Mouse (Mus musculus): ENCODE data around the gene Pnliprp1. TPM values are rescaled to one million over a fixed set of nuclear protein-coding genes. Genes with fewer than 3 reads are reported as not detected.

The Pnliprp1 gene
- polyA plus RNA-seq, 1 experiment from 2014 or later: not detected

DNA sequence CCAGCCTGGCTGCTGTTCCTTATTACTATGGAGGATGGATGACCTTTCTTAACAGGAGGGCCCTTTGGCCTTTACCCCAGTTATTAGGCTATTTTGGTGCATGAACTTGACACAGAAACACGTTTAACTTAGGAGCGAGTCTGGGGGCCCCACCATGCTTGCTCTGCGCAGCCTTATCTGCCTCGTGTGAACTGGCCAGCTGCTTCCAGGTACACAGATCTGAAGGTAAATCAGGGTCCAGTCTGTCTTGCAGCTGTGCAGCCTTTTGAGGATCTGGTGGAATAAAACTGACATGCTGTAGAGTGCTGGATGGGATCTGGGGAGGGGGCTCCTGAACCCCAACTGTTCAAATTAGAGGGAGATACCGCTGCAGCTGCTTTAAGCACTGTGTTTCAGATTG lies 931 bp upstream of the Pnliprp1 start:
- WGBS: 68% methylated on average over 5 of the region's 5 CpGs
- Histone ChIP-seq H3K9me3 (ENCODE audit: control insufficient read depth, low read length) (0 out of 2 replicates have a peak, but pooled peaks cover 8% of the 10 kb centered on the region), H3K27ac (replicated peaks; ENCODE audit: low read depth, low read length) (peak overlapping the region; percentile 58; the same call in 1 of the 2 replicates), H3K4me2 (ENCODE audit: low read depth, low read length) (no peak overlapping the region), H3K27me3 (replicated peaks; ENCODE audit: control insufficient read depth, insufficient read depth, low read length) (no peaks in the 10 kb centered on the region), H3K4me3 (ENCODE audit: low read depth, low read length) (no peak overlapping the region), H3K9ac (ENCODE audit: low read depth, low read length) (no peak overlapping the region), H3K4me1 (ENCODE audit: control insufficient read depth, insufficient read depth, low read length) (peaks cover 4% of the 10 kb centered on the region; the same call in 1 of the 2 replicates), H3K36me3 (ENCODE audit: control insufficient read depth, insufficient read depth, low read length) (no peaks in the 10 kb centered on the region)
- DNase-seq (ENCODE audit: low spot score) (no peak), ATAC-seq (ENCODE audit: low read depth) (no peak)

DNA sequence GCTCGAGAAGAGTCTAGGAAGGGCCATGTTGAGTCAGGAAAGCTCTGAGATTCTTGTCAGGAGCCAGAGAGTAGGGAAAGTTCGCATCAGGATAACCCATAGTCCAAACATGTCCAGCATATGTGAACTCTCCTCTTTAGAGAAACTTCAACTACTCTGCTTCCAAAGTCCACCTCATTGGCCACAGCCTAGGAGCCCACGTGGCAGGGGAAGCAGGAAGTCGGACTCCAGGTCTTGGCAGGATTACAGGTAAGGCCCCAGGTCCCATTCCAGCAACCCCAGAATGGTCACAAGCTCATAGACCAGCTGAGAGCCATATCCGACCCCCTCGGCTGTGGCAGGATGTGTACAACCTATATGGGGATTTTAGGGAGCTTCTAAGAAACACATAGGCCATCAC lies 4.5 kb downstream of the Pnliprp1 start:
- Histone ChIP-seq H3K4me2 (ENCODE audit: low read depth, low read length) (no peak overlapping the region), H3K36me3 (ENCODE audit: control insufficient read depth, insufficient read depth, low read length) (no peaks in the 10 kb centered on the region), H3K4me3 (ENCODE audit: low read depth, low read length) (no peak overlapping the region), H3K4me1 (ENCODE audit: control insufficient read depth, insufficient read depth, low read length) (peaks cover under 1% of the 10 kb centered on the region; the same call in 1 of the 2 replicates), H3K9ac (ENCODE audit: low read depth, low read length) (no peak overlapping the region), H3K9me3 (ENCODE audit: control insufficient read depth, low read length) (no peaks in the 10 kb centered on the region), H3K27ac (replicated peaks; ENCODE audit: low read depth, low read length) (no peak overlapping the region), H3K27me3 (replicated peaks; ENCODE audit: control insufficient read depth, insufficient read depth, low read length) (no peaks in the 10 kb centered on the region)
- ATAC-seq (ENCODE audit: low read depth) (no peak), DNase-seq (ENCODE audit: low spot score) (no peak)
- WGBS: 89% methylated on average over 6 of the region's 6 CpGs

- 83% methylated on average over 4 of the region's 4 CpGs for WGBS
- ATAC-seq (ENCODE audit: low read depth) (no peak), DNase-seq (ENCODE audit: low spot score) (no peak)
- H3K27ac ChIP-seq (replicated peaks; ENCODE audit: low read depth, low read length): no peak overlapping the region
- H3K4me3 ChIP-seq (ENCODE audit: low read depth, low read length): no peak overlapping the region
- H3K27me3 ChIP-seq (replicated peaks; ENCODE audit: control insufficient read depth, insufficient read depth, low read length): no peaks in the 10 kb centered on the region
- no peak overlapping the region for H3K4me2 ChIP-seq (ENCODE audit: low read depth, low read length)
- H3K36me3 ChIP-seq (ENCODE audit: control insufficient read depth, insufficient read depth, low read length): no peaks in the 10 kb centered on the region
- H3K4me1 ChIP-seq (ENCODE audit: control insufficient read depth, insufficient read depth, low read length): no peaks in the 10 kb centered on the region
- no peak overlapping the region for H3K9ac ChIP-seq (ENCODE audit: low read depth, low read length)
- no peaks in the 10 kb centered on the region for H3K9me3 ChIP-seq (ENCODE audit: control insufficient read depth, low read length)
These were observed 9.4 kb downstream of the Pnliprp1 start for GRCm38 (mm10) chr19:58738111-58738510.

DNA sequence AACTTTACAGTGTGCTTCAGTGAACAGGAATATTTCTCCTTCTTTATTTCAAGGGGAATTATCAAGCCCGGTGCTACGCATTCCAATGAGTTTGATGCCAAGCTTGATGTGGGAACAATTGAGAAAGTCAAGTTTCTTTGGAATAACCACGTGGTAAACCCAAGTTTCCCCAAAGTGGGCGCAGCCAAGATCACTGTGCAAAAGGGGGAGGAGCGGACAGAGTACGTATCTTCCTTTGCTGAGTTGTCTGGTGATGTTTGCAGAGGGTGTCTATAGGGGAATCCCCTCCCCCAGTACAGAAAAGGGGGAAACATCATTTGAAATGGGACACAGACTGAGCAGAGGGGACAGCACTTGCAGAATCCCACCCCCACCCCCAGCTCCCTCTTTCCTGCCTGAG lies 12.3 kb downstream of the Pnliprp1 start:
- Histone ChIP-seq H3K27ac (replicated peaks; ENCODE audit: low read depth, low read length) (no peak overlapping the region), H3K4me1 (ENCODE audit: control insufficient read depth, insufficient read depth, low read length) (no peaks in the 10 kb centered on the region), H3K4me3 (ENCODE audit: low read depth, low read length) (no peak overlapping the region), H3K27me3 (replicated peaks; ENCODE audit: control insufficient read depth, insufficient read depth, low read length) (no peaks in the 10 kb centered on the region), H3K9ac (ENCODE audit: low read depth, low read length) (no peak overlapping the region), H3K4me2 (ENCODE audit: low read depth, low read length) (no peak overlapping the region), H3K36me3 (ENCODE audit: control insufficient read depth, insufficient read depth, low read length) (no peaks in the 10 kb centered on the region), H3K9me3 (ENCODE audit: control insufficient read depth, low read length) (no peaks in the 10 kb centered on the region)
- 72% methylated on average over 6 of the region's 6 CpGs for whole genome bisulfite sequencing
- ATAC-seq (ENCODE audit: low read depth) (no peak), DNase-seq (ENCODE audit: low spot score) (no peak)

DNA sequence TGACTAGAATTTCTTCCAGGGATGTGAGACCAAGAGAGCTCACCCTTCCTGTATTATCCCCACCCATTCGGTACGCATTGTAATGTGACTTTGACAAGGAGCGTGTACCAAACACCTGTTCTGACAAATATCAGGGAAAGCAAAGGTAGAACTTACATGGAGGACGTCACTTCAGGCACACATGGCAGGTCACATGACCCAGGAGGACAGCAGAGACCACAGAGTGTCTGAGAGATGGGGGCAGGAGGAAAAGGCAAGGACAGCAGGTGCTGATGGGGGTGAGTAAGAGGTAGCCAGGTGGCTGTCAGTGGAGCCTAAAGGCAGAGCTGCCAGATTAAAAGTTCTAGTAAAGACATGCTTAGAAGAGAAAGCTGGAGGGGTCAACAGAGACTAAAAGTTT lies 14.0 kb downstream of the Pnliprp1 start:
- Histone ChIP-seq H3K27ac (replicated peaks; ENCODE audit: low read depth, low read length) (no peak overlapping the region), H3K27me3 (replicated peaks; ENCODE audit: control insufficient read depth, insufficient read depth, low read length) (no peaks in the 10 kb centered on the region), H3K9ac (ENCODE audit: low read depth, low read length) (no peak overlapping the region), H3K4me1 (ENCODE audit: control insufficient read depth, insufficient read depth, low read length) (no peaks in the 10 kb centered on the region), H3K4me3 (ENCODE audit: low read depth, low read length) (no peak overlapping the region), H3K4me2 (ENCODE audit: low read depth, low read length) (no peak overlapping the region), H3K36me3 (ENCODE audit: control insufficient read depth, insufficient read depth, low read length) (no peaks in the 10 kb centered on the region), H3K9me3 (ENCODE audit: control insufficient read depth, low read length) (no peaks in the 10 kb centered on the region)
- no peak for DNase-seq (ENCODE audit: low spot score)
- WGBS: 78% methylated on average over 4 of the region's 4 CpGs
- ATAC-seq (ENCODE audit: low read depth): no peak

GRCm38 (mm10) chr19:58743736-58744135 lies 15.0 kb downstream of the Pnliprp1 start:
- no peaks in the 10 kb centered on the region for H3K9me3 ChIP-seq (ENCODE audit: control insufficient read depth, low read length)
- no peak for ATAC-seq (ENCODE audit: low read depth)
- H3K4me2 ChIP-seq (ENCODE audit: low read depth, low read length): no peak overlapping the region
- H3K4me1 ChIP-seq (ENCODE audit: control insufficient read depth, insufficient read depth, low read length): no peaks in the 10 kb centered on the region
- no peaks in the 10 kb centered on the region for H3K36me3 ChIP-seq (ENCODE audit: control insufficient read depth, insufficient read depth, low read length)
- no peaks in the 10 kb centered on the region for H3K27me3 ChIP-seq (replicated peaks; ENCODE audit: control insufficient read depth, insufficient read depth, low read length)
- DNase-seq (ENCODE audit: low spot score): no peak
- WGBS: 67% methylated on average over 4 of the region's 4 CpGs
- H3K4me3 ChIP-seq (ENCODE audit: low read depth, low read length): no peak overlapping the region
- no peak overlapping the region for H3K27ac ChIP-seq (replicated peaks; ENCODE audit: low read depth, low read length)
- H3K9ac ChIP-seq (ENCODE audit: low read depth, low read length): no peak overlapping the region

GRCm38 (mm10) chr19:58747498-58748000 lies 18.9 kb downstream of the Pnliprp1 start:
- Histone ChIP-seq H3K27me3 (replicated peaks; ENCODE audit: control insufficient read depth, insufficient read depth, low read length) (no peaks in the 10 kb centered on the region), H3K36me3 (ENCODE audit: control insufficient read depth, insufficient read depth, low read length) (no peaks in the 10 kb centered on the region), H3K4me1 (ENCODE audit: control insufficient read depth, insufficient read depth, low read length) (no peaks in the 10 kb centered on the region), H3K9ac (ENCODE audit: low read depth, low read length) (no peak overlapping the region), H3K4me3 (ENCODE audit: low read depth, low read length) (no peak overlapping the region), H3K4me2 (ENCODE audit: low read depth, low read length) (no peak overlapping the region), H3K27ac (replicated peaks; ENCODE audit: low read depth, low read length) (no peak overlapping the region), H3K9me3 (ENCODE audit: control insufficient read depth, low read length) (no peaks in the 10 kb centered on the region)
- no peak for DNase-seq (ENCODE audit: low spot score)
- 90% methylated on average over 9 of the region's 9 CpGs for WGBS
- ATAC-seq (ENCODE audit: low read depth): no peak

DNA sequence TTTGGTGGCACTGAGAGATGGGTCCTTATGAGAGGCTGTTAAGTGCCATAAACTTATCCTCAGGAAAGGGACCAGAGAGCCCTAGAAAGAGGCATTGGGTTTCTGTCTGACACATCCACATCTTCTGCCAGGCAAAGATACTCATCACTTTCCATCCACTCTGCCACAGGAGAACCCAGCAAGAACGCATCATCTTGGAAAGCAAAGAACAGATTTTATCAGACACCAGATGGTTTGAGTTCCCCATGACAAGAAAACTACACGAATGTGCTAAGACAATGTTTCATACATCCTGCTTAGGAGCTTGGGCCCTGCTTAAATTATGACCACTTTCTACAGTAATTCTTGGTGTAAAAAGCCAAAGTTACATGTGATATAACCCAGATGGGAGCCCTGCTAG lies 22.1 kb downstream of the Pnliprp1 start:
- Histone ChIP-seq H3K9ac (ENCODE audit: low read depth, low read length) (no peak overlapping the region), H3K27me3 (replicated peaks; ENCODE audit: control insufficient read depth, insufficient read depth, low read length) (no peaks in the 10 kb centered on the region), H3K36me3 (ENCODE audit: control insufficient read depth, insufficient read depth, low read length) (no peaks in the 10 kb centered on the region), H3K4me1 (ENCODE audit: control insufficient read depth, insufficient read depth, low read length) (no peaks in the 10 kb centered on the region), H3K9me3 (ENCODE audit: control insufficient read depth, low read length) (no peaks in the 10 kb centered on the region), H3K4me2 (ENCODE audit: low read depth, low read length) (no peak overlapping the region), H3K27ac (replicated peaks; ENCODE audit: low read depth, low read length) (no peak overlapping the region), H3K4me3 (ENCODE audit: low read depth, low read length) (no peak overlapping the region)
- ATAC-seq (ENCODE audit: low read depth) (no peak), DNase-seq (ENCODE audit: low spot score) (no peak)
- 56% methylated on average over 2 of the region's 2 CpGs for WGBS

DNA sequence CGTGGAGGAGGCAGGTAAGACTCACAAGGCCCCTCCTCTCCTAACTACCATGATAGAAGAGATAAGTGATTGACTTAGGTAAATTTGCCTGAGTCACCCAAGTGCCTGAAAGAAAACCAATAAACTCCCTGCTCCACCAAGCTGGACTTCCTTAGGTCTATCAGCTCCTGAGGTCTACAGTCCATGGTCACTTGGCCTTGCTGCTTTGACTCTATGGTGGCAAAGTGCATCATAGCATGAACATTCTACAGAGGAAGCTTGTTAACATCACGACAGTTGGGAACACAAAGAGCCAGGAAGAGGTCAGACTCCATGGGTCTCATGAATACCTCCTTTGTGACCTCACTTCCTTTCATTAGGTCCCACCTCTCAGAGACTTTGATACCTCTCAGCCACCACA lies 22.8 kb downstream of the Pnliprp1 start:
- H3K27ac ChIP-seq (replicated peaks; ENCODE audit: low read depth, low read length): no peak overlapping the region
- no peaks in the 10 kb centered on the region for H3K27me3 ChIP-seq (replicated peaks; ENCODE audit: control insufficient read depth, insufficient read depth, low read length)
- H3K4me3 ChIP-seq (ENCODE audit: low read depth, low read length): no peak overlapping the region
- DNase-seq (ENCODE audit: low spot score): no peak
- H3K4me2 ChIP-seq (ENCODE audit: low read depth, low read length): no peak overlapping the region
- H3K36me3 ChIP-seq (ENCODE audit: control insufficient read depth, insufficient read depth, low read length): no peaks in the 10 kb centered on the region
- H3K4me1 ChIP-seq (ENCODE audit: control insufficient read depth, insufficient read depth, low read length): no peaks in the 10 kb centered on the region
- H3K9me3 ChIP-seq (ENCODE audit: control insufficient read depth, low read length): no peaks in the 10 kb centered on the region
- no peak overlapping the region for H3K9ac ChIP-seq (ENCODE audit: low read depth, low read length)
- WGBS: 64% methylated on average over 2 of the region's 2 CpGs
- no peak for ATAC-seq (ENCODE audit: low read depth)

All from embryonic facial prominence, embryonic 14.5 days (tissue).